Mouse (Mus musculus): ENCODE measurements around the gene Bnip3. TPM values are rescaled to one million over a fixed set of nuclear protein-coding genes. Genes with fewer than 3 reads are reported as not detected.

Bnip3 gene
- total RNA-seq, 2 experiments from 2014 or later = 152 to 182 TPM

GRCm38 (mm10) chr7:138906441-138906840, 2.9 kb downstream of the Bnip3 start:
- DNase-seq = no peak

GRCm38 (mm10) chr7:138903886-138904435, 5.4 kb downstream of the Bnip3 start:
- DNase-seq = no peak

- no peak for DNase-seq
Observed at GRCm38 (mm10) chr7:138898743-138899142, 10.6 kb downstream of the Bnip3 start.

GRCm38 (mm10) chr7:138898122-138898521, 11.2 kb downstream of the Bnip3 start:
- no peak for DNase-seq

GRCm38 (mm10) chr7:138885365-138886289, 23.7 kb downstream of the Bnip3 start:
- no peak for DNase-seq

GRCm38 (mm10) chr7:138883724-138884123, 25.6 kb downstream of the Bnip3 start:
- no peak for DNase-seq

- DNase-seq = no peak
Observed at GRCm38 (mm10) chr7:138875031-138875430, 34.3 kb downstream of the Bnip3 start.

GRCm38 (mm10) chr7:138872956-138873355, 36.4 kb downstream of the Bnip3 start:
- no peak for DNase-seq

- no peak for DNase-seq
Observed at GRCm38 (mm10) chr7:138868316-138868715, 41.0 kb downstream of the Bnip3 start.

GRCm38 (mm10) chr7:138867286-138867685, 42.0 kb downstream of the Bnip3 start:
- DNase-seq = no peak

GRCm38 (mm10) chr7:138864776-138865175, 44.5 kb downstream of the Bnip3 start:
- DNase-seq = no peak

- DNase-seq = no peak
Observed at GRCm38 (mm10) chr7:138863950-138864572, 45.3 kb downstream of the Bnip3 start.

GRCm38 (mm10) chr7:138856670-138857069, 52.6 kb downstream of the Bnip3 start:
- DNase-seq = no peak

- DNase-seq = no peak
Observed at GRCm38 (mm10) chr7:138854201-138854600, 55.1 kb downstream of the Bnip3 start.

- no peak for DNase-seq
Observed at GRCm38 (mm10) chr7:138853417-138854031, 55.8 kb downstream of the Bnip3 start.

GRCm38 (mm10) chr7:138850083-138850482, 59.2 kb downstream of the Bnip3 start:
- DNase-seq = no peak

GRCm38 (mm10) chr7:138848028-138848920, 61.0 kb downstream of the Bnip3 start:
- no peak for DNase-seq

GRCm38 (mm10) chr7:138847316-138848027, 61.8 kb downstream of the Bnip3 start:
- no peak for DNase-seq

GRCm38 (mm10) chr7:138846502-138846991, 62.8 kb downstream of the Bnip3 start:
- no peak for DNase-seq

GRCm38 (mm10) chr7:138845544-138846391, 63.6 kb downstream of the Bnip3 start, which contains the start of the genes Ppp2r2d and Mapk1ip1:
Gene Ppp2r2d, plus strand, starts transcription at chr7:138846079.
Gene Mapk1ip1, minus strand, starts transcription at chr7:138846273.
- DNase-seq = peak; percentile 98
